Mouse (Mus musculus) liver, embryonic 14.5 days (tissue): Measurements from ENCODE around the gene Maff. TPM values are rescaled to one million over a fixed set of nuclear protein-coding genes. Genes with fewer than 3 reads are reported as not detected.
A peak's percentile ranks its signal among the peaks of the same experiment; 100 is the strongest.

Source experiments
- ATAC-seq: fragments of 200-750 bp; cut with Nextera tagmentation; 2 replicates; pipeline ENCODE4 v1.8.0; 2017; ENCODE audit warnings: moderate number of reproducible peaks, mild to moderate bottlenecking, moderate library complexity; ENCODE audit not compliant: insufficient read depth
- DNase-seq, 3 experiments: peaks; one replicate each; pipeline ENCODE4 v3.0.0-alpha.2; 2012 to 2013; ENCODE audit warnings: low read depth in 3 of 3, low spot score in 3 of 3
- H3K27ac ChIP-seq: fragments of 300-500 bp; sonication (generic); 2 replicates; pipeline ENCODE4 v1.5.1; 2014; ENCODE audit warnings: moderate library complexity, mild to moderate bottlenecking, control low read depth, inconsistent platforms
- H3K27me3 ChIP-seq: fragments of 300-500 bp; sonication (generic); 2 replicates; pipeline ENCODE4 v1.6.1; 2014; ENCODE audit warnings: mild to moderate bottlenecking, low read length, moderate library complexity; ENCODE audit not compliant: control insufficient read depth, insufficient read depth
- H3K36me3 ChIP-seq: fragments of 300-500 bp; sonication (generic); replicated peaks from 2 replicates; pipeline ENCODE4 v1.6.1; 2014; ENCODE audit warnings: low read depth; ENCODE audit not compliant: control insufficient read depth, insufficient read depth
- H3K4me1 ChIP-seq, 2 experiments: fragments of 200-500 bp in 1 of 2; fragments of 300-500 bp in 1 of 2; sonication (generic) in 1 of 2; replicated peaks; 2 replicates each; pipeline ENCODE4 v1.6.1; 2012 to 2014; ENCODE audit warnings: antibody characterized with exemption in 1 of 2, inconsistent platforms in 1 of 2, low read length in 1 of 2; ENCODE audit not compliant: control insufficient read depth in 2 of 2, insufficient read depth in 2 of 2
- H3K4me2 ChIP-seq: fragments of 300-500 bp; sonication (generic); 2 replicates; pipeline ENCODE4 v1.6.1; 2014; ENCODE audit warnings: low read depth, mild to moderate bottlenecking, control low read depth, moderate library complexity
- H3K4me3 ChIP-seq, 2 experiments: fragments of 200-500 bp in 1 of 2; fragments of 300-500 bp in 1 of 2; sonication (generic) in 1 of 2; 2 replicates each; pipeline ENCODE4 v1.5.1; 2012 to 2014; ENCODE audit warnings: low read depth in 2 of 2, low read length in 2 of 2, mild to moderate bottlenecking in 2 of 2, control low read depth in 1 of 2, inconsistent platforms in 1 of 2, moderate library complexity in 1 of 2; ENCODE audit not compliant: insufficient read depth in 1 of 2
- H3K9ac ChIP-seq: fragments of 300-500 bp; sonication (generic); replicated peaks from 2 replicates; pipeline ENCODE4 v1.6.1; 2014; ENCODE audit warnings: mild to moderate bottlenecking, control low read depth, moderate library complexity
- H3K9me3 ChIP-seq: fragments of 300-500 bp; sonication (generic); 2 replicates; pipeline ENCODE4 v1.6.1; 2016; ENCODE audit warnings: low read length, mixed read lengths; ENCODE audit not compliant: control insufficient read depth
- CTCF ChIP-seq: IDR thresholded peaks from 2 replicates; pipeline ENCODE4 v1.5.1; 2016; ENCODE audit warnings: antibody characterized with exemption, low read depth, control low read depth
- EP300 ChIP-seq: IDR thresholded peaks from 2 replicates; pipeline ENCODE4 v1.6.1; 2016; ENCODE audit warnings: antibody characterized with exemption, low read depth
- WGBS: fragments of 180-500 bp; shearing (Covaris S2); extraction: QIAGEN DNeasy Blood & Tissue Kit; methylation state at CpG from one replicate; pipeline ENCODE4 v1.1.7; 2014; ENCODE audit not compliant: insufficient replicate concordance; 5-methylcytosine and 5-hydroxymethylcytosine counted together
- polyA plus RNA-seq, 2 experiments: library from polyadenylated mRNA; depleted of rRNA in 1 of 2; stranded (reverse) in 1 of 2; unstranded in 1 of 2; fragments of >200 nt; fragmentation: Nextera tagmentation in 1 of 2; extraction: Ambion mirVana in 1 of 2; gene quantifications; 2 replicates each; pipeline versions ENCODE4 v1.2.1 to v1.2.3; 2012 to 2014

The Maff gene
- polyA plus RNA-seq, 2 experiments, result 1.1 to 1.8 TPM

- ATAC-seq (no peak), DNase-seq (no peak)
- 79% methylated on average over 10 of the region's 10 CpGs for WGBS
- Histone ChIP-seq H3K27me3 (no peaks in the 10 kb centered on the region), H3K4me3 (no peak overlapping the region), H3K4me1 (no peaks in the 10 kb centered on the region; a peak in 1 of 4 replicates), H3K27ac (no peak overlapping the region), H3K9me3 (no peaks in the 10 kb centered on the region), H3K36me3 (no peaks in the 10 kb centered on the region), H3K4me2 (no peak overlapping the region), H3K9ac (no peak overlapping the region)
- TF ChIP-seq EP300 (no peak), CTCF (no peak)
These were observed 32.2 kb downstream of the Maff start for GRCm38 (mm10) chr15:79378608-79379007.

GRCm38 (mm10) chr15:79379658-79380057 is 33.2 kb downstream of the Maff start:
- no peak overlapping the region for H3K9ac ChIP-seq
- DNase-seq (no peak), ATAC-seq (no peak)
- H3K4me2 ChIP-seq, result no peak overlapping the region
- WGBS, result 70% methylated on average over 7 of the region's 7 CpGs
- H3K9me3 ChIP-seq, result no peaks in the 10 kb centered on the region
- no peaks in the 10 kb centered on the region for H3K36me3 ChIP-seq
- H3K4me3 ChIP-seq, result no peak overlapping the region
- TF ChIP-seq EP300 (no peak), CTCF (no peak)
- no peak overlapping the region for H3K27ac ChIP-seq
- no peaks in the 10 kb centered on the region; a peak in 1 of 4 replicates for H3K4me1 ChIP-seq
- H3K27me3 ChIP-seq, result no peaks in the 10 kb centered on the region

GRCm38 (mm10) chr15:79380468-79381444 is 34.3 kb downstream of the Maff start:
- H3K9me3 ChIP-seq, result no peaks in the 10 kb centered on the region
- peak; percentile 45 to 53 (median 52) for DNase-seq
- no peaks in the 10 kb centered on the region; a peak in 1 of 4 replicates for H3K4me1 ChIP-seq
- no peaks in the 10 kb centered on the region for H3K36me3 ChIP-seq
- no peak overlapping the region for H3K27ac ChIP-seq
- no peaks in the 10 kb centered on the region for H3K27me3 ChIP-seq
- no peak overlapping the region for H3K4me3 ChIP-seq
- WGBS, result 45% methylated on average over 23 of the region's 23 CpGs
- no peak overlapping the region for H3K4me2 ChIP-seq
- TF ChIP-seq EP300 (no peak), CTCF (peak; percentile 94)
- H3K9ac ChIP-seq, result no peak overlapping the region
- peak; percentile 35; the same call in 1 of the 2 replicates for ATAC-seq

- Histone ChIP-seq H3K4me1 (no peaks in the 10 kb centered on the region; a peak in 1 of 4 replicates), H3K27ac (no peak overlapping the region), H3K4me3 (no peak overlapping the region), H3K9me3 (no peaks in the 10 kb centered on the region), H3K4me2 (no peak overlapping the region), H3K27me3 (no peaks in the 10 kb centered on the region), H3K36me3 (no peaks in the 10 kb centered on the region), H3K9ac (no peak overlapping the region)
- WGBS, result 71% methylated on average over 9 of the region's 9 CpGs
- ATAC-seq, result no peak
- no peak for DNase-seq
- no peak for TF ChIP-seq EP300
- no peak for TF ChIP-seq CTCF
These were observed 35.2 kb downstream of the Maff start for GRCm38 (mm10) chr15:79381644-79382043.

- TF ChIP-seq CTCF, result no peak
- TF ChIP-seq EP300, result no peak
- DNase-seq (no peak), ATAC-seq (no peak)
- Histone ChIP-seq H3K9me3 (no peaks in the 10 kb centered on the region), H3K4me2 (no peak overlapping the region), H3K36me3 (no peaks in the 10 kb centered on the region), H3K27me3 (no peaks in the 10 kb centered on the region), H3K4me3 (no peak overlapping the region), H3K9ac (no peak overlapping the region), H3K4me1 (peaks cover 0 to 11% of the 10 kb centered on the region in 2 experiments; a peak in 2 of 4 replicates), H3K27ac (no peak overlapping the region)
- 38% methylated on average over 6 of the region's 6 CpGs for WGBS
These were observed 40.7 kb downstream of the Maff start for GRCm38 (mm10) chr15:79387081-79387480.
